Mouse (Mus musculus): ENCODE results near the gene Tmem38a. TPM values are rescaled to one million over a fixed set of nuclear protein-coding genes. Genes with fewer than 3 reads are reported as not detected.

Tmem38a gene
- polyA plus RNA-seq, 1 experiment from 2014 or later: 32.3 TPM

GRCm38 (mm10) chr8:72555770-72556169 lies 16.1 kb upstream of the Tmem38a start:
- no peak overlapping the region for H3K4me3 ChIP-seq (ENCODE audit: low read depth, low read length)
- H3K4me2 ChIP-seq (ENCODE audit: low read length): no peak overlapping the region
- ATAC-seq: no peak
- no peaks in the 10 kb centered on the region for H3K27me3 ChIP-seq (ENCODE audit: control insufficient read depth, insufficient read depth, low read depth, low read length)
- peaks cover 12% of the 10 kb centered on the region for H3K36me3 ChIP-seq (ENCODE audit: control insufficient read depth, insufficient read depth, low read length)
- WGBS: 44% methylated on average over 4 of the region's 4 CpGs
- no peak overlapping the region for H3K27ac ChIP-seq (ENCODE audit: low read length)
- no peak overlapping the region for H3K9ac ChIP-seq (ENCODE audit: low read depth, low read length)
- no peaks in the 10 kb centered on the region for H3K9me3 ChIP-seq (replicated peaks; ENCODE audit: control insufficient read depth, low read length, poor library complexity, severe bottlenecking)
- H3K4me1 ChIP-seq (ENCODE audit: control insufficient read depth, insufficient read depth, low read length): 0 out of 2 replicates have a peak, but pooled peaks cover 4% of the 10 kb centered on the region

GRCm38 (mm10) chr8:72561111-72561689 lies 10.7 kb upstream of the Tmem38a start:
- no peaks in the 10 kb centered on the region for H3K27me3 ChIP-seq (ENCODE audit: control insufficient read depth, insufficient read depth, low read depth, low read length)
- no peak for ATAC-seq
- no peak overlapping the region for H3K27ac ChIP-seq (ENCODE audit: low read length)
- peaks cover 21% of the 10 kb centered on the region for H3K36me3 ChIP-seq (ENCODE audit: control insufficient read depth, insufficient read depth, low read length)
- WGBS: 77% methylated on average over 1 of the region's 1 CpGs
- no peak overlapping the region for H3K9ac ChIP-seq (ENCODE audit: low read depth, low read length)
- no peak overlapping the region for H3K4me2 ChIP-seq (ENCODE audit: low read length)
- no peaks in the 10 kb centered on the region for H3K9me3 ChIP-seq (replicated peaks; ENCODE audit: control insufficient read depth, low read length, poor library complexity, severe bottlenecking)
- H3K4me1 ChIP-seq (ENCODE audit: control insufficient read depth, insufficient read depth, low read length): no peaks in the 10 kb centered on the region
- no peak overlapping the region for H3K4me3 ChIP-seq (ENCODE audit: low read depth, low read length)

- Histone ChIP-seq H3K4me1 (ENCODE audit: control insufficient read depth, insufficient read depth, low read length) (peaks cover 10% of the 10 kb centered on the region), H3K9me3 (replicated peaks; ENCODE audit: control insufficient read depth, low read length, poor library complexity, severe bottlenecking) (no peaks in the 10 kb centered on the region), H3K36me3 (ENCODE audit: control insufficient read depth, insufficient read depth, low read length) (peaks cover 30% of the 10 kb centered on the region), H3K9ac (ENCODE audit: low read depth, low read length) (no peak overlapping the region), H3K4me3 (ENCODE audit: low read depth, low read length) (no peak overlapping the region), H3K27me3 (ENCODE audit: control insufficient read depth, insufficient read depth, low read depth, low read length) (no peaks in the 10 kb centered on the region), H3K27ac (ENCODE audit: low read length) (no peak overlapping the region), H3K4me2 (ENCODE audit: low read length) (no peak overlapping the region)
- no peak for ATAC-seq
- 96% methylated on average over 2 of the region's 2 CpGs for WGBS
These were observed 5.9 kb upstream of the Tmem38a start for GRCm38 (mm10) chr8:72565970-72566369.

GRCm38 (mm10) chr8:72570633-72571610 lies 933 bp upstream of the Tmem38a start, which contains the start of gene Smim7:
Gene Smim7 (minus strand): TSS chr8:72571088.
- Histone ChIP-seq H3K27me3 (ENCODE audit: control insufficient read depth, insufficient read depth, low read depth, low read length) (no peaks in the 10 kb centered on the region), H3K4me2 (ENCODE audit: low read length) (peak within 1 kb of the TSS; percentile 97), H3K9me3 (replicated peaks; ENCODE audit: control insufficient read depth, low read length, poor library complexity, severe bottlenecking) (no peaks in the 10 kb centered on the region), H3K9ac (ENCODE audit: low read depth, low read length) (peak within 1 kb of the TSS; percentile 84), H3K27ac (ENCODE audit: low read length) (peak within 1 kb of the TSS; percentile 85), H3K4me1 (ENCODE audit: control insufficient read depth, insufficient read depth, low read length) (peaks cover 24% of the 10 kb centered on the region), H3K36me3 (ENCODE audit: control insufficient read depth, insufficient read depth, low read length) (peaks cover 21% of the 10 kb centered on the region), H3K4me3 (ENCODE audit: low read depth, low read length) (peak within 1 kb of the TSS; percentile 50)
- WGBS: under 1% methylated on average over 52 of the region's 52 CpGs
- ATAC-seq: peak; percentile 96

- Histone ChIP-seq H3K4me3 (ENCODE audit: low read depth, low read length) (peak overlapping the region; percentile 50), H3K4me2 (ENCODE audit: low read length) (peak overlapping the region; percentile 97), H3K9me3 (replicated peaks; ENCODE audit: control insufficient read depth, low read length, poor library complexity, severe bottlenecking) (no peaks in the 10 kb centered on the region), H3K27ac (ENCODE audit: low read length) (peak overlapping the region; percentile 84; the same call in 1 of the 2 replicates), H3K36me3 (ENCODE audit: control insufficient read depth, insufficient read depth, low read length) (peaks cover 9% of the 10 kb centered on the region; the same call in 1 of the 2 replicates), H3K4me1 (ENCODE audit: control insufficient read depth, insufficient read depth, low read length) (peaks cover 24% of the 10 kb centered on the region), H3K27me3 (ENCODE audit: control insufficient read depth, insufficient read depth, low read depth, low read length) (no peaks in the 10 kb centered on the region), H3K9ac (ENCODE audit: low read depth, low read length) (peak overlapping the region; percentile 84)
- WGBS: 6% methylated on average over 10 of the region's 10 CpGs
- no peak for ATAC-seq
These were observed 652 bp downstream of the Tmem38a start for GRCm38 (mm10) chr8:72572507-72572906.

GRCm38 (mm10) chr8:72573450-72573849 lies 1.6 kb downstream of the Tmem38a start:
- no peak overlapping the region for H3K4me3 ChIP-seq (ENCODE audit: low read depth, low read length)
- H3K27ac ChIP-seq (ENCODE audit: low read length): no peak overlapping the region
- 60% methylated on average over 6 of the region's 6 CpGs for WGBS
- no peaks in the 10 kb centered on the region for H3K9me3 ChIP-seq (replicated peaks; ENCODE audit: control insufficient read depth, low read length, poor library complexity, severe bottlenecking)
- H3K9ac ChIP-seq (ENCODE audit: low read depth, low read length): no peak overlapping the region
- H3K4me2 ChIP-seq (ENCODE audit: low read length): peak overlapping the region; percentile 97; the same call in 1 of the 2 replicates
- H3K36me3 ChIP-seq (ENCODE audit: control insufficient read depth, insufficient read depth, low read length): peaks cover 1% of the 10 kb centered on the region; the same call in 1 of the 2 replicates
- H3K4me1 ChIP-seq (ENCODE audit: control insufficient read depth, insufficient read depth, low read length): peaks cover 24% of the 10 kb centered on the region
- no peaks in the 10 kb centered on the region for H3K27me3 ChIP-seq (ENCODE audit: control insufficient read depth, insufficient read depth, low read depth, low read length)
- no peak for ATAC-seq

- H3K4me2 ChIP-seq (ENCODE audit: low read length): no peak overlapping the region
- H3K4me1 ChIP-seq (ENCODE audit: control insufficient read depth, insufficient read depth, low read length): peaks cover 14% of the 10 kb centered on the region
- no peaks in the 10 kb centered on the region for H3K9me3 ChIP-seq (replicated peaks; ENCODE audit: control insufficient read depth, low read length, poor library complexity, severe bottlenecking)
- no peak for ATAC-seq
- no peaks in the 10 kb centered on the region for H3K27me3 ChIP-seq (ENCODE audit: control insufficient read depth, insufficient read depth, low read depth, low read length)
- H3K9ac ChIP-seq (ENCODE audit: low read depth, low read length): no peak overlapping the region
- WGBS: 98% methylated on average over 6 of the region's 6 CpGs
- H3K4me3 ChIP-seq (ENCODE audit: low read depth, low read length): no peak overlapping the region
- no peak overlapping the region for H3K27ac ChIP-seq (ENCODE audit: low read length)
- no peaks in the 10 kb centered on the region for H3K36me3 ChIP-seq (ENCODE audit: control insufficient read depth, insufficient read depth, low read length)
These were observed 4.1 kb downstream of the Tmem38a start for GRCm38 (mm10) chr8:72575915-72576314.

- ATAC-seq: no peak
- Histone ChIP-seq H3K9me3 (replicated peaks; ENCODE audit: control insufficient read depth, low read length, poor library complexity, severe bottlenecking) (no peaks in the 10 kb centered on the region), H3K9ac (ENCODE audit: low read depth, low read length) (no peak overlapping the region), H3K4me2 (ENCODE audit: low read length) (no peak overlapping the region), H3K27ac (ENCODE audit: low read length) (no peak overlapping the region), H3K36me3 (ENCODE audit: control insufficient read depth, insufficient read depth, low read length) (peaks cover 3% of the 10 kb centered on the region; the same call in 1 of the 2 replicates), H3K27me3 (ENCODE audit: control insufficient read depth, insufficient read depth, low read depth, low read length) (no peaks in the 10 kb centered on the region), H3K4me3 (ENCODE audit: low read depth, low read length) (no peak overlapping the region), H3K4me1 (ENCODE audit: control insufficient read depth, insufficient read depth, low read length) (peaks cover 14% of the 10 kb centered on the region)
- 85% methylated on average over 3 of the region's 3 CpGs for WGBS
These were observed 5.4 kb downstream of the Tmem38a start for GRCm38 (mm10) chr8:72577266-72577665.

GRCm38 (mm10) chr8:72577941-72578340 lies 6.1 kb downstream of the Tmem38a start:
- no peak for ATAC-seq

More at GRCm38 (mm10) chr8:72577941-72578340, 6.1 kb downstream of the Tmem38a start:
- Histone ChIP-seq H3K4me2 (ENCODE audit: low read length) (no peak overlapping the region), H3K27me3 (ENCODE audit: control insufficient read depth, insufficient read depth, low read depth, low read length) (no peaks in the 10 kb centered on the region), H3K27ac (ENCODE audit: low read length) (no peak overlapping the region), H3K9me3 (replicated peaks; ENCODE audit: control insufficient read depth, low read length, poor library complexity, severe bottlenecking) (no peaks in the 10 kb centered on the region), H3K36me3 (ENCODE audit: control insufficient read depth, insufficient read depth, low read length) (peaks cover 3% of the 10 kb centered on the region; the same call in 1 of the 2 replicates), H3K4me3 (ENCODE audit: low read depth, low read length) (no peak overlapping the region), H3K4me1 (ENCODE audit: control insufficient read depth, insufficient read depth, low read length) (peaks cover 9% of the 10 kb centered on the region), H3K9ac (ENCODE audit: low read depth, low read length) (no peak overlapping the region)
- WGBS: 79% methylated on average over 1 of the region's 1 CpGs
